Mouse (Mus musculus) midbrain, embryonic 12.5 days (tissue): ENCODE measurements around the gene Gm6169. TPM values are rescaled to one million over a fixed set of nuclear protein-coding genes. Genes with fewer than 3 reads are reported as not detected.
"Not testable (repeated sequence)": the region's sequence is repeated elsewhere in the genome, so short reads cannot be mapped to it uniquely, and the experiment has no call there.

Source experiments
- ATAC-seq: fragments of 200-750 bp; cut with Nextera tagmentation; 2 replicates; pipeline ENCODE4 v1.8.0; 2017; ENCODE audit warnings: low read depth, moderate TSS enrichment, moderate library complexity; ENCODE audit not compliant: low FRiP score
- H3K27ac ChIP-seq: fragments of 300-500 bp; sonication (generic); replicated peaks from 2 replicates; pipeline ENCODE4 v1.5.1; 2016; ENCODE audit warnings: mild to moderate bottlenecking
- H3K27me3 ChIP-seq: fragments of 300-500 bp; sonication (generic); 2 replicates; pipeline ENCODE4 v1.6.1; 2016; ENCODE audit warnings: mild to moderate bottlenecking
- H3K36me3 ChIP-seq: fragments of 300-500 bp; sonication (generic); 2 replicates; pipeline ENCODE4 v1.6.1; 2016
- H3K4me1 ChIP-seq: fragments of 300-500 bp; sonication (generic); 2 replicates; pipeline ENCODE4 v1.6.1; 2016
- H3K4me2 ChIP-seq: fragments of 300-500 bp; sonication (generic); replicated peaks from 2 replicates; pipeline ENCODE4 v1.6.1; 2016; ENCODE audit warnings: mild to moderate bottlenecking, moderate library complexity
- H3K4me3 ChIP-seq: fragments of 300-500 bp; sonication (generic); 2 replicates; pipeline ENCODE4 v1.5.1; 2016; ENCODE audit warnings: mild to moderate bottlenecking
- H3K9ac ChIP-seq: fragments of 300-500 bp; sonication (generic); replicated peaks from 2 replicates; pipeline ENCODE4 v1.6.1; 2016; ENCODE audit warnings: mild to moderate bottlenecking, moderate library complexity
- H3K9me3 ChIP-seq: fragments of 300-500 bp; sonication (generic); 2 replicates; pipeline ENCODE4 v1.6.1; 2016; ENCODE audit warnings: mild to moderate bottlenecking
- WGBS: fragments of 180-500 bp; shearing (Covaris S2); methylation state at CpG from one replicate; pipeline ENCODE4 v1.1.7; 2016; 5-methylcytosine and 5-hydroxymethylcytosine counted together
- polyA plus RNA-seq: library from polyadenylated mRNA; unstranded; fragments of >200 nt; fragmentation: Nextera tagmentation; extraction: Ambion mirVana; gene quantifications from 2 replicates; pipeline ENCODE4 v1.2.1, GENCODE M21; 2016

Gm6169 gene
- polyA plus RNA-seq, 1 experiment from 2014 or later = 0.85 TPM

DNA sequence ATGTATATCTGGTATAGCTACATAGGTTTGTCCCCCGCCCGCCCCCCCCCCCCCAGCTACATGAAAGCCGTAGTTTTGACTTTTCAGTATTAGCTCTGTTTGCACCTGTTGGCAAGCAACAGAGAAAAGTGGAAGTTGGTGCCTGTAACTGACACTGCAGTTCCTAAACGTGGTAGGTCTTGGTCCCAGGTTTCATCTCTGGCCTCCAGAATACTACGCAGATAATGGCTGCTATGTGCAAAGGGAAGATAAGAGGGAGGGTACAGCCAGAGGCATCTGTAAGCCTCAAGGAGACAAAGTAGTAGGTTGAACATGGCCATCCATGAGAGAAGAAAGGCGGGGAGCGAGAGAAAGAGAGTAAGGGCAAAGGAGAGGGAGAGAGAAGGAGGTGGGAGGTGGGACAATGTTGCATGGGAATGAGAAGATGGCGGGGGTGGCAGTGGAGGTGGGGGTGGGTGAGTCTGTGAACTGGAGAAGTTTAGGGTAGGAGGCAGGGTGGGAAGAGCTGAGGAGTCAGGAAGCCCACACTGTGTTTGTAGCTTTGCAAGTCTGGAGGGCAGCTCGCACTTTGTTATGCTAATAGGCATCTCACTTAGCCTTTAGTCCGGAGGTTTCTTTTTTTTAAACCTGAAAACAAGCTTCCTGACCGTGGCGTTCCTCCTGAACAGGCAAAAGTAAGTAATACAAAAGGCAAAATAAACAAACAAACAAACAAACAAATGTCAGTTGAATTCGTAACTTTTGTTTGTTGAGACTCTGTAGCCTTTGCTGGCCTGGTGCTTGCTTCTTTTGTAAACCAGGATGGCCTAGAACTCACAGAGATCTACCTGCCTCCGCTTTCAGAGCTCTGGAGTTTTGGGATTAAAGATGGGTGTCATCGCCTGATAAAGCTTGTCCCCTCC, 32.1 kb downstream of the Gm6169 start, which contains the start of gene Fam169a:
Gene Fam169a (plus strand): TSS at position 638 of the 902 bp plus-strand sequence.
- H3K9ac ChIP-seq = no peak within 1 kb of the TSS
- no peak for ATAC-seq
- no peak within 1 kb of the TSS for H3K4me3 ChIP-seq
- no peak within 1 kb of the TSS for H3K27ac ChIP-seq
- H3K9me3 ChIP-seq = no peaks in the 10 kb centered on the region
- H3K36me3 ChIP-seq = no peaks in the 10 kb centered on the region
- WGBS = 31% methylated on average over 15 of the region's 15 CpGs
- H3K4me2 ChIP-seq = no peak within 1 kb of the TSS
- peaks cover 16% of the 10 kb centered on the region for H3K27me3 ChIP-seq
- peaks cover 12% of the 10 kb centered on the region for H3K4me1 ChIP-seq

DNA sequence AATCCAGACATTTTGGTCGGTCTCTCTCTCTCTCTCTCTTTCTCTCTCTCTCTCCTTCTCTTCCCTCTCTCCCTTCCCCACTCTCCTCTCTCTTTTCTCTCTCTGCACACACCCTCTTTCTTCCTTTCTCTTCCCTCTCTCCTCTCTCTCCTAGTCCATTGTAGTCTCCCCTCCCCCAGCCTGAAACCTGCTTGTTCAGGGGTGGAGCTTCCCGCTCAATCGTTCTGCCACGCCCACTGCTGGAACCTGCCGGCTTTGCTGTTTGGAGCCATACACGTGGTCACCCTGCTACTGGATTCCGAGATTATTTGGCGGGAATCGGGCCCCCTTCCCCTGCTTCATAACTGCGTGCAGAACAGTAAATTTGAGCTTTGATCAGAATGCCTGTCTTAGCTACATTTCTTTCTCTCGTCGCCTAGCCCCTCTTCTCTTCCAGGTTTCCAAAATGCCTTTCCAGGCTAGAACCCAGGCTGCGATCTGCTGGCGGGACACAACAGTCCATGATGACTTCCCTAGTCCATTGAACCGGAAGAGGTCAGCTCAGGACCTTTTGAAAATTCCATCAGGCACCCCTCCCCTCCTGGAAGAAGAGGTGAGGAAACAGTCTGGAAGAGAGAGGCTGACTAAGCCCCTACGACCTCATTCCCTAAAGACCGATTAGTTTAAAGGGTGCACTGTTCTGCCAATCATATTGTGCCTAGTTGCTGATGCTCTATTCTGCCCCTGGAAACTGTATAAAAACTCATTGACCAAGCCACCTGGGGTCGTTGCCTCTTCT, 34.0 kb downstream of the Gm6169 start:
- H3K36me3 ChIP-seq, H3K9me3 ChIP-seq, H3K9ac ChIP-seq, H3K4me2 ChIP-seq, H3K4me3 ChIP-seq, H3K27ac ChIP-seq, ATAC-seq: not testable (repeated sequence)
- peaks cover 12% of the 10 kb centered on the region for H3K4me1 ChIP-seq
- peaks cover 15% of the 10 kb centered on the region for H3K27me3 ChIP-seq
- WGBS = 45% methylated on average over 18 of the region's 18 CpGs

DNA sequence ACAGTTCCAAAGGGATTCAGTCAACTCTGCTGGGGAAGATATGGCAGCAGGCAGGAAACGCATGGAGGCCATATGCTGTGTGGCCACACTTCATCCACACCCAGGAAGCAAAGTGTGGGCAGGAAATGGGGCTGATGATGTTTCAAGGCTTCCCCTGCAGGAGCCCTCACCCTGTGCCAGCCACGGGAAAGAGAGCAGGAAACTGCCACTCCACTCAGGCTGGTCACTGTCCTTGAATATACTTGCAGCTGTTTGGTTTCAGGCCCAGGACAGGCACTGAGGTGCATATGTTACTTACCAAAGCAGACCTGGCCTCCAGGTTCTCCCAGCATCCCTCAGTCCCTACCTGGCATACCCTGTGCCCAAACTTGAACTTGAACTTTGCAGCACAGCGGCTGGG, 34.6 kb downstream of the Gm6169 start:
- Histone ChIP-seq H3K9me3 (no peaks in the 10 kb centered on the region), H3K27ac (no peak overlapping the region), H3K4me2 (no peak overlapping the region), H3K27me3 (peaks cover 11% of the 10 kb centered on the region), H3K9ac (no peak overlapping the region), H3K4me3 (no peak overlapping the region), H3K4me1 (peaks cover 12% of the 10 kb centered on the region), H3K36me3 (no peaks in the 10 kb centered on the region)
- no peak for ATAC-seq
- 73% methylated on average over 3 of the region's 3 CpGs for WGBS

DNA sequence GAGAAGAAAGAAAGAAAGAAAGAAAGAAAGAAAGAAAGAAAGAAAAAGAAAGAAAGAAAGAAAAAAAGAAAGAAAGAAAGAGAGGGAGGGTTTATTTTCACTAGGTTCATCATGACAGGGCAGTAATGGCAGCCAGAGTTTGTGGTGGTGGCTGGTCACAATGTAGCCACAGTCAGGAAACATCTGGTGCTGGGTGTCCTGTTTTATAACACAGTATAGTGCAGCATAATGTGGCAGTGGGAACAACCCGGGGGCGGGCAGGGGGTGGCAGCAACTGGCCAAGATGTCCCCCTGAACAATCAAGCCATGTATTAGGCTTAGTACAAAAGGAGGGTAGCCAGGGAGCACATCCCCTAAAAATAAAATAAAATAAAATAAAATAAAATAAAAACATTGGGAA, 35.6 kb downstream of the Gm6169 start:
- Histone ChIP-seq H3K9ac (no peak overlapping the region), H3K4me3 (no peak overlapping the region), H3K36me3 (no peaks in the 10 kb centered on the region), H3K9me3 (no peaks in the 10 kb centered on the region), H3K27ac (no peak overlapping the region), H3K4me2 (no peak overlapping the region), H3K27me3 (peaks cover 8% of the 10 kb centered on the region; the same call in 1 of the 2 replicates), H3K4me1 (peaks cover 12% of the 10 kb centered on the region)
- WGBS = 95% methylated on average over 2 of the region's 2 CpGs
- no peak for ATAC-seq

DNA sequence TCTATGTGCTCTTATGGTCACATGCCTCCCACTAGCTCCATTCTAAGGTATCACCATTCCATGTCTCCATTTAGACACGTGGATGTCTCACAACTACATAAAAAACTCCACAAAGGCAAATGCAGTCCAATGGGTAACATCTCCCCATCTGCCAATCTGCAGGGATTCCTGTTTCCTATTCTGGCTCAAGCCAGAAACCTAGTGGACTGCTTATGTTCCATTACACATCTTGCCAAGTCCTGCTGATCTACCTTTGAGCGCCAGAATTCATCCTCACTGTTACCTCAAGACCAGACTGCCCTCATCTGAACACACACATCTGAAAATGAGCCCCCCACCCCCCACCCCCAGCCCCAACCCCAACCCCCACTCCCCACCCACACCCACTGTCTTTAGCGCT, 36.9 kb downstream of the Gm6169 start:
- Histone ChIP-seq H3K4me1 (peaks cover 7% of the 10 kb centered on the region), H3K4me3 (no peak overlapping the region), H3K27me3 (no peaks in the 10 kb centered on the region), H3K9me3 (no peaks in the 10 kb centered on the region), H3K27ac (no peak overlapping the region), H3K36me3 (no peaks in the 10 kb centered on the region), H3K4me2 (no peak overlapping the region), H3K9ac (no peak overlapping the region)
- WGBS = 94% methylated on average over 3 of the region's 3 CpGs
- no peak for ATAC-seq

DNA sequence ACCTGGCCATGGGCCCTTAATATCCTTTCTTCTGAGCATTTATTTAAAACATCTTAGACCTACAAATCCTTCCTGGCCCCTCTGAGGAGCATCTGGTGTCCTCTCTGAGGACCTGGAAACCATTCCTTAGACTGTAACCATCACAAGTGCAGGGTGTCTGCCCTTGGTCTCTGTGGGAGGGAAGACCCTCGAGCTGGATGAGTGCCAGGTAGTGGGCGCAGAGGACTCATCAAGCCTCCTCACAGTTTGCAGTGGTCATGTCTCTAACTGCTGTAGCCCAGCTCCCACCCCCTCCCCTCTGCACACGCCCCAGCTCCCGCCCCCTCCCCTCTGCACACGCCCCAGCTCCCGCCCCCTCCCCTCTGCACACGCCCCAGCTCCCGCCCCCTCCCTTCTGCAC, 38.7 kb downstream of the Gm6169 start:
- no peak for ATAC-seq
- Histone ChIP-seq H3K9ac (no peak overlapping the region), H3K36me3 (no peaks in the 10 kb centered on the region), H3K4me3 (no peak overlapping the region), H3K4me2 (no peak overlapping the region), H3K27ac (no peak overlapping the region), H3K9me3 (no peaks in the 10 kb centered on the region), H3K27me3 (no peaks in the 10 kb centered on the region), H3K4me1 (0 out of 2 replicates have a peak, but pooled peaks cover 2% of the 10 kb centered on the region)
- 85% methylated on average over 2 of the region's 8 CpGs for WGBS

DNA sequence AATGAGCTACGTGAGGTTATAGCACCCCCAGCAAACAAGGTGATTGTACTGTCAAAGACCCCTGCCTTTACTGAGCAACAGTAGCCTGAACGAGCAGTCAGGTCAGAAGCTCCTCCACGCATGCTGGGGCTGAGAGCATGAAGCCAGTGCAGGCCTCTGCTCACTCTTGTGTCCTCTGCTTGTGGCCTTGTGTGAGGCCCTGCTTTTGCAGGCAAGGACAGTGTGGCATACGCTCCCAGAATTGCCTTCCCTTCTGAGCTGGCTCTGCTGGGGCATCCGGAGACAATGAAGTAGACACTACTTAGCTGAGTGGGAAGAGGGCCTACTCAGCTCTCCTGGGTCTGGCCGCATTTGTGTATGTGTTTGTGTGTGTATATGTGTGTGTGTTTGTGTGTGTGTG, 39.3 kb downstream of the Gm6169 start:
- no peaks in the 10 kb centered on the region for H3K9me3 ChIP-seq
- H3K4me2 ChIP-seq = no peak overlapping the region
- H3K4me1 ChIP-seq = 0 out of 2 replicates have a peak, but pooled peaks cover under 1% of the 10 kb centered on the region
- 89% methylated on average over 6 of the region's 6 CpGs for WGBS
- no peak overlapping the region for H3K4me3 ChIP-seq
- H3K9ac ChIP-seq = no peak overlapping the region
- ATAC-seq = no peak
- no peaks in the 10 kb centered on the region for H3K36me3 ChIP-seq
- no peak overlapping the region for H3K27ac ChIP-seq
- H3K27me3 ChIP-seq = no peaks in the 10 kb centered on the region

DNA sequence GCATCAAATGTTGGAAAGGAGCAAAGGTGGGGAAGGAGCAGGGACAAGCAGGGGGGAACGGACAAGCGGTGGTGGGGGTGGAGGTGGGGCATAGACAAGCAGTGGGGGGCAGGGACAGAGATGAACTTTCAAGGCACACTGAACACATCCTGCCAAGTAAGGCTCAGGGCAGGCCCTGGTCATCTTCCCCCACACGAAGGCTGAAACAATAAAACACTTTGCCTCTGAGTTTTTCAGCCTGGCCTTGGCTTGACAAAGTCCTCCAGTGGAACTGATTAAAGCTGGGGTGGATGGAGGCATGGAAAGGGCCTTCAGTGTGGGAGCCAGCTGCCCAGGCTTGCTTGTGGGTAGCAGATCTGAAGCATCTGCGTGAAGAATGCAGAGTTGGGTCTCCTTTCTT, 41.2 kb downstream of the Gm6169 start:
- H3K4me3 ChIP-seq = no peak overlapping the region
- H3K4me2 ChIP-seq = no peak overlapping the region
- H3K27ac ChIP-seq = no peak overlapping the region
- no peaks in the 10 kb centered on the region for H3K4me1 ChIP-seq
- 68% methylated on average over 4 of the region's 4 CpGs for WGBS
- no peak for ATAC-seq
- H3K27me3 ChIP-seq = no peaks in the 10 kb centered on the region
- H3K9ac ChIP-seq = no peak overlapping the region
- H3K36me3 ChIP-seq = no peaks in the 10 kb centered on the region
- H3K9me3 ChIP-seq = no peaks in the 10 kb centered on the region

DNA sequence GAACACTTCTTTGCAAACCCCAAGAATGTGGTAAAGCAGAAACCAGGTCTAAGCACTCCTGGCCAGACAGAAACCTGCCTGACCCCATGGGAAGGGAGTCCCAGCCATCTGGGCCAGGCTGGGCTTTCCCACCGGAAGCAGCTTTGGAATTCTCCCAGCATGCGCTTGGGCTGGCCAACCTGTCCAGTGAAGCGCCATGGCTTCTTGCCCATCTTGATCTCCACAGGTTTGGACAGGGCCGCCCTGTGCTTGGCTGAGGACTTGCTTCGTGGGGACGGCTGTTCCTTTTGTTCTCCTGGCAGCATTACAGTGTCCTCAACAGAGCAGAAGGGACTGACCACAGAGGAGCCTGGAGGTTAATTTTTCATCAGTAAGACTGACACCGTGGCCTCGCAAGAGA, 45.2 kb downstream of the Gm6169 start:
- Histone ChIP-seq H3K4me3 (no peak overlapping the region), H3K4me1 (no peaks in the 10 kb centered on the region), H3K27ac (no peak overlapping the region), H3K4me2 (no peak overlapping the region), H3K9me3 (no peaks in the 10 kb centered on the region), H3K36me3 (no peaks in the 10 kb centered on the region), H3K9ac (no peak overlapping the region), H3K27me3 (no peaks in the 10 kb centered on the region)
- 83% methylated on average over 8 of the region's 8 CpGs for WGBS
- ATAC-seq = no peak

DNA sequence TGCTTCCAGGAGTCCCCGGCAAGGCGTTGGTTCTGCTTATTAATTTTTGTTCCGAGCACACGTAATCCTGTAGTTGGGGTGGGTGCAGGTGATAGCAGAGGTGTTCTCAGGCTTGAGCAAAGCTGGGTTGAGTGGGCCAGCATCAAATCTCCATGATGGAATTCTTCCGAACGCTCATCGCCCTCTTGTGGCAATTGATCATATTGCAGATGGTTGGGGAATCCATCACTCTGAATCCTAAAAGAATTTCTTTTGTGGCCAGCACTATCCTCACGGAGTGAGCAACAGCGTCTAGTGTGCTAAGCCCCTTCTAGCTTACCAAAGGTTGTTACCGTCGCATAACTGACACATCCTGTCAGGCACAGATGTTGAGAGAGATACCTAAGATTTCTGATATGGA, 46.4 kb downstream of the Gm6169 start:
- Histone ChIP-seq H3K27me3 (no peaks in the 10 kb centered on the region), H3K4me1 (no peaks in the 10 kb centered on the region), H3K9ac (no peak overlapping the region), H3K9me3 (no peaks in the 10 kb centered on the region), H3K27ac (no peak overlapping the region), H3K36me3 (no peaks in the 10 kb centered on the region), H3K4me3 (no peak overlapping the region), H3K4me2 (no peak overlapping the region)
- peak; percentile 16; the same call in 1 of the 2 replicates for ATAC-seq
- 14% methylated on average over 11 of the region's 11 CpGs for WGBS

DNA sequence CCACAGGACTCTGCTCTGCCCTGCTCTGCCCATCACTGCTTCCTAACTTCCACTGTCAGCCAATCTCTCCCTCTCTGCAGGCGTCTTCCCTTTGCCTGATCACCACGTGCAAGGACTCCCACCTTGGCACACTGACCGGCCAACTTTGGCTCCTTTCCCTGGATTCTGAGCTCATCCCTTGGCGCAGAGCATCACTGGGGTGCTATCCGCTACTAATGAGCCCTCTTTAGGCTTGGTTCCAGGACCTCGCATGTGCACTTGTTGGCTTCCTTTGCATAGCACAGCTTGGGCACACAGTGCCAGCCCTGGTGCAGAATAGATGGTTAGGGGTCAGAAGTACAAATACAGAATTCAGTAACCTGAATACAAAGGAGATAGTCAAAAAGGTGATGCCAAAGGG, 47.9 kb downstream of the Gm6169 start:
- H3K27me3 ChIP-seq = no peaks in the 10 kb centered on the region
- WGBS = 85% methylated on average over 6 of the region's 6 CpGs
- H3K27ac ChIP-seq = no peak overlapping the region

More for the DNA sequence above, 47.9 kb downstream of the Gm6169 start:
- H3K4me2 ChIP-seq = no peak overlapping the region
- H3K9me3 ChIP-seq = no peaks in the 10 kb centered on the region
- H3K4me1 ChIP-seq = no peaks in the 10 kb centered on the region
- ATAC-seq = no peak
- no peak overlapping the region for H3K9ac ChIP-seq
- no peaks in the 10 kb centered on the region for H3K36me3 ChIP-seq
- no peak overlapping the region for H3K4me3 ChIP-seq
